Mouse (Mus musculus): ENCODE data around the gene Agl. TPM values are rescaled to one million over a fixed set of nuclear protein-coding genes. Genes with fewer than 3 reads are reported as not detected.
A peak's percentile ranks its signal among the peaks of the same experiment; 100 is the strongest.

The Agl gene
- 17.6 and 18.3 TPM in 2 replicates for polyA plus RNA-seq (2015; fragmentation: Nextera tagmentation; extraction: Ambion mirVana)

DNA sequence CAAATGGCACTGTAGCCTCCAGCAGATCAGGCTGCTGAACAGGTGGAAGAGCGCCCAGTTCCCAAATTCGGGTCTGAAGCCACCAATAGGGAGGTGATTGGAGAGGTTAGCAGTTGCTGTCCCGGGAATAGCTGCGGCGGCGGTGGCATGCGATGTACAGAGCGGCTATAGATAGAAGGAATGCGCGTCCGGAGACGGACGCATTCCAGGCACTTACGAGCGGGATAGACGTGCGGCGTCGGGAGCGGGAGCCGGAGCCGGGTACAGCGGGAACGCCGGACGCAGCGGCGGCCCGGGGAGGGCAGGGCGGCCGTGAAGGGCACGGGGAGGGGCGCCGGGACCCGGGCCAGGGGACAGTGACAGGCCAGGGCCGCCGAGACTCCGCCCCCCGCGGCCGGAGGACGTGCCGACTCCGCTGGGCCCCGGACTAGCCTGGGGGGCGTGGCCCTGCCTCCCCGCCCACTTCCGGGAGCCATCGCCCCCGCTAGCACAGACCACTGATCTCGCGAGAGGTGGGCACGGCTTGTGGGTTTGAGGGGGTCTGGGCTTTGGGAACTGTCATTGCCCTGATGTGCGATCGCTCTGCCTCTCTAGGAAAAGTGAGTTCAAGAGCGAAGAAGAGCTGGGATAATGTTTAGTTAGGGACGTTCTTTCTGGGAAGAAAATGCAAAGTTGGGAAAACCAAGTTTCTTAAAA, at the start of gene Agl:
Gene Agl (minus strand): TSS at position 356 of the 696 bp plus-strand sequence.
- H3K36me3 ChIP-seq (ENCODE audit: control insufficient read depth, insufficient read depth, low read length) = no peaks in the 10 kb centered on the region
- H3K4me1 ChIP-seq (replicated peaks; ENCODE audit: control insufficient read depth, insufficient read depth, low read length) = peaks cover 7% of the 10 kb centered on the region; the same call in 1 of the 2 replicates
- no peaks in the 10 kb centered on the region for H3K9me3 ChIP-seq (ENCODE audit: control insufficient read depth, low read length)
- H3K4me3 ChIP-seq (ENCODE audit: low read length) = peak within 1 kb of the TSS; percentile 63
- H3K9ac ChIP-seq (ENCODE audit: low read length) = peak within 1 kb of the TSS; percentile 78
- peak within 1 kb of the TSS; percentile 61 for H3K4me2 ChIP-seq (ENCODE audit: low read depth, low read length)
- H3K27ac ChIP-seq (ENCODE audit: low read length) = peak within 1 kb of the TSS; percentile 95
- no peaks in the 10 kb centered on the region for H3K27me3 ChIP-seq (ENCODE audit: control insufficient read depth, insufficient read depth, low read depth, low read length)
- WGBS = under 1% methylated on average over 52 of the region's 57 CpGs
- peak; percentile 99 for ATAC-seq (ENCODE audit: low read depth)

DNA sequence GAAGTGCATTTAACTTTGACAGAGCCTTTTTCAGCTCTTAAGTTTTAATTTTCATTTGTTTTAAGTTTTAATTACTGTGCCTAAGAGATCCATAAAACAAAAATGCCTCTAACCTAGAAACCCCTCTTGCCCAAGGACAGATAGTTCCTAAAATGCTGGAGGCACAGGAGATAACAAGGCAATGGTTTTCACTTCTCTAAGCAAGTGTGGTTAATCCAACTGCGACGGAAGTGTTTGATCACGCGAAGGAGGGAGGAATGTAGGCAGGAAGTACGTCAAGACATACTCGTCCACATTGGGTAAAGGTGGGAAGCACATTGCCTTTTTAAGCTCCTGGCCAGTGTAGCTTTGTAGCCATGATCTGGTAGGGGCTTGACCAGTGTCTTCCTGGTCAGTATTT, 49.6 kb upstream of the Agl start:
- Histone ChIP-seq H3K27ac (ENCODE audit: low read length) (no peak overlapping the region), H3K4me1 (replicated peaks; ENCODE audit: control insufficient read depth, insufficient read depth, low read length) (peaks cover 5% of the 10 kb centered on the region), H3K27me3 (ENCODE audit: control insufficient read depth, insufficient read depth, low read depth, low read length) (no peaks in the 10 kb centered on the region), H3K36me3 (ENCODE audit: control insufficient read depth, insufficient read depth, low read length) (no peaks in the 10 kb centered on the region), H3K9ac (ENCODE audit: low read length) (no peak overlapping the region), H3K4me2 (ENCODE audit: low read depth, low read length) (no peak overlapping the region), H3K9me3 (ENCODE audit: control insufficient read depth, low read length) (no peaks in the 10 kb centered on the region), H3K4me3 (ENCODE audit: low read length) (no peak overlapping the region)
- no peak for ATAC-seq (ENCODE audit: low read depth)
- 67% methylated on average over 6 of the region's 6 CpGs for WGBS

DNA sequence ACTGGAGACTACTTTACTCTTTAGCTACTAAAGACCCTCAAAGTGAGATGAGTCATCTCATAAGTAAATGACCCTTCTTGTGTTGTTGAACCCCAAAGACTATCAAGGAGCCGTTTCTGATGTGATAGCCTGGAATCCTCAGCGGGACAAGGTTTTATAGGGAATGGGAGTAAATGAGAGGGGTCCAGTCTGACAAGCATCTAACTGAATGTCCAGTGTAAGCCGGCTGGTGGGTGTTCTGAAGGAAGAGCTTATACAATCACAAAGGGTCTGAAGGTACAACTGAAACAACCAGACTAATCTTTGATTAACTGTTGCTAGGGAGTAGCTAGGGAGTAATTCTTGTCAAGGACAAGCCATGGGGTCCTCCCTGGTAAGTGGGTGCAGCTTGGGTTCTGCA, 44.5 kb upstream of the Agl start:
- H3K36me3 ChIP-seq (ENCODE audit: control insufficient read depth, insufficient read depth, low read length) = no peaks in the 10 kb centered on the region
- no peaks in the 10 kb centered on the region for H3K9me3 ChIP-seq (ENCODE audit: control insufficient read depth, low read length)
- no peaks in the 10 kb centered on the region for H3K4me1 ChIP-seq (replicated peaks; ENCODE audit: control insufficient read depth, insufficient read depth, low read length)
- 78% methylated on average over 3 of the region's 3 CpGs for WGBS
- H3K27me3 ChIP-seq (ENCODE audit: control insufficient read depth, insufficient read depth, low read depth, low read length) = no peaks in the 10 kb centered on the region
- ATAC-seq (ENCODE audit: low read depth) = no peak
- H3K4me3 ChIP-seq (ENCODE audit: low read length) = no peak overlapping the region
- no peak overlapping the region for H3K27ac ChIP-seq (ENCODE audit: low read length)
- H3K9ac ChIP-seq (ENCODE audit: low read length) = no peak overlapping the region
- H3K4me2 ChIP-seq (ENCODE audit: low read depth, low read length) = no peak overlapping the region

DNA sequence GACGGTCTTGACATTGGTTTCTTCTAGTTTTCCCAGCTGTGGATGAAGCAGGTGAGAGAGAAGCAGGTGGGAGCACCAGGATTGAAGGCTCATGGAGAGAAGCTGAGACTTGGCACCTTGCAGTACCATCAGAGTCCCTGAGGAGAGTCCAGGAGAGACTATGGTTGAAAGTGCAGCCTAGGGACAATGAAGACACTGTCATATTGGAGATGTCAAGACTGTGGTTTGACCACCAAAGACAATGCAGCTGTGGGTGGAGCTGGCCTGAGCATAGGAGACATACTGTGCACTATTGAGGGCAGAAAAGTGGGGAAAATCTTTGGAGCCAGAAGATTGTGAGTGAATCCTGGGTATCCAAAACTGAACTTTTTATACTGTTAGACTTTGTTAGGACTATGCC, 42.4 kb upstream of the Agl start:
- Histone ChIP-seq H3K9me3 (ENCODE audit: control insufficient read depth, low read length) (no peaks in the 10 kb centered on the region), H3K4me1 (replicated peaks; ENCODE audit: control insufficient read depth, insufficient read depth, low read length) (no peaks in the 10 kb centered on the region), H3K9ac (ENCODE audit: low read length) (no peak overlapping the region), H3K27me3 (ENCODE audit: control insufficient read depth, insufficient read depth, low read depth, low read length) (no peaks in the 10 kb centered on the region), H3K4me2 (ENCODE audit: low read depth, low read length) (no peak overlapping the region), H3K27ac (ENCODE audit: low read length) (no peak overlapping the region), H3K4me3 (ENCODE audit: low read length) (no peak overlapping the region), H3K36me3 (ENCODE audit: control insufficient read depth, insufficient read depth, low read length) (no peaks in the 10 kb centered on the region)
- no peak for ATAC-seq (ENCODE audit: low read depth)
- 75% methylated on average over 1 of the region's 1 CpGs for WGBS

DNA sequence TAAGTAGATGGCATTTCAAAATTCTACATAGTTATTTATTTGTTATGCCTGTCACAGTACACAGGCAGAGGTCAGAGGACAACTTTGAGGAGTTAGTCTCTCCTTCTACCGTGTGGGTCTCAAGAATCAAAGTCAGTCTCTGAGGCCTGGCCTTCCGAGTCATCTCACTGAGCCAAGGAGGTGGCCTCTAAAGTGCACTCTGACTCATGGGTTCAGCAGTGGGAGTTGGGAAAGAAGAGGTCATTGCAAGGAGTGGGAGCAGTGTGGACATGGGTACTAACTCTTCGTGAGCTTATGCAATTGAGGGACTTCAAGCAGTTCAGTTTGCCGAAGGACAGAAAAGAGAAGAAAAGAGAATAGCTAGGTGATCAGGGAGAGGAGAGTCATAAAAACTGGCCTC, 41.0 kb upstream of the Agl start:
- Histone ChIP-seq H3K27ac (ENCODE audit: low read length) (no peak overlapping the region), H3K9me3 (ENCODE audit: control insufficient read depth, low read length) (no peaks in the 10 kb centered on the region), H3K4me3 (ENCODE audit: low read length) (no peak overlapping the region), H3K4me1 (replicated peaks; ENCODE audit: control insufficient read depth, insufficient read depth, low read length) (no peaks in the 10 kb centered on the region), H3K9ac (ENCODE audit: low read length) (no peak overlapping the region), H3K4me2 (ENCODE audit: low read depth, low read length) (no peak overlapping the region), H3K36me3 (ENCODE audit: control insufficient read depth, insufficient read depth, low read length) (no peaks in the 10 kb centered on the region), H3K27me3 (ENCODE audit: control insufficient read depth, insufficient read depth, low read depth, low read length) (no peaks in the 10 kb centered on the region)
- ATAC-seq (ENCODE audit: low read depth) = no peak
- WGBS = 71% methylated on average over 4 of the region's 4 CpGs

DNA sequence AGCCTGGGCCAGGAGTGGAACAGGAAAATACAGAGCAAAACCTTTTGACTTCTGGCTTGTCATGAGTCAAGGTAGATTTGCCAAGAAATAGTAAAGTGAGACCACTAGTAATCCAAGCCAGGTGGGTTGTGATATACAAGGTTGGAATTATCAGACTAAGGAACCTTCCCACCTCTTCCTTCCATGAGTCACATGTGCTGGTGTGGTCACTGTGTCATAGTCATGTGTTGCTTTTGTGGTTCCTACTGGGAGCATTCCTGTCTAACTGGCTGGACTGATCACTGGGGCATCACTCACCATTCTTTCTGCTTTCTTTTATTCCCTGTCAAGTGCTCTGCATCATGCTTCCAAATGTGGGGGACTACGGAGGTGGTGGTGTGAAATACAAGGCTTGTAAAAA, 40.1 kb upstream of the Agl start:
- Histone ChIP-seq H3K4me1 (replicated peaks; ENCODE audit: control insufficient read depth, insufficient read depth, low read length) (no peaks in the 10 kb centered on the region), H3K9me3 (ENCODE audit: control insufficient read depth, low read length) (no peaks in the 10 kb centered on the region), H3K36me3 (ENCODE audit: control insufficient read depth, insufficient read depth, low read length) (no peaks in the 10 kb centered on the region), H3K27ac (ENCODE audit: low read length) (no peak overlapping the region), H3K4me2 (ENCODE audit: low read depth, low read length) (no peak overlapping the region), H3K27me3 (ENCODE audit: control insufficient read depth, insufficient read depth, low read depth, low read length) (no peaks in the 10 kb centered on the region), H3K9ac (ENCODE audit: low read length) (no peak overlapping the region), H3K4me3 (ENCODE audit: low read length) (no peak overlapping the region)
- ATAC-seq (ENCODE audit: low read depth) = no peak
- WGBS = 74% methylated on average over 1 of the region's 1 CpGs

DNA sequence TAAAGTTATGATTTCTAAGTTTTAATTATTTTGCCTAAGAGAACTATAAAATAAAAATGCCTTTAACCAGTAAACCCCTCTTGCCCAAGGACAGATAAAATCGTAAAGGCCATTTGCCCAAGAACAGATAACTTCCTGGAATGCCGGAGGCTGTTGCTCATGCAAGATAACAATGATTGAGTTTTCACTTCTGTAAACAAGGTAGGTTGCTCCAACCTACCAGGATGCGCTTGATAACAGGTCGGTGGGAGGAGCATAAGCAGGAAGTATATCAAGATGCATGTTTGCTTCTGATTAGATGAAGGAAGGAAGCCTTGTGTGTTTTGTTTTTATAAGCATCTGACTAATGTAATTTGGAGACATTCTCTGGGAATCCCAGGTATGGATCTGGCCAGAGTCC, 38.1 kb upstream of the Agl start:
- 39% methylated on average over 4 of the region's 4 CpGs for WGBS
- H3K9me3 ChIP-seq (ENCODE audit: control insufficient read depth, low read length) = no peaks in the 10 kb centered on the region
- ATAC-seq (ENCODE audit: low read depth) = no peak

DNA sequence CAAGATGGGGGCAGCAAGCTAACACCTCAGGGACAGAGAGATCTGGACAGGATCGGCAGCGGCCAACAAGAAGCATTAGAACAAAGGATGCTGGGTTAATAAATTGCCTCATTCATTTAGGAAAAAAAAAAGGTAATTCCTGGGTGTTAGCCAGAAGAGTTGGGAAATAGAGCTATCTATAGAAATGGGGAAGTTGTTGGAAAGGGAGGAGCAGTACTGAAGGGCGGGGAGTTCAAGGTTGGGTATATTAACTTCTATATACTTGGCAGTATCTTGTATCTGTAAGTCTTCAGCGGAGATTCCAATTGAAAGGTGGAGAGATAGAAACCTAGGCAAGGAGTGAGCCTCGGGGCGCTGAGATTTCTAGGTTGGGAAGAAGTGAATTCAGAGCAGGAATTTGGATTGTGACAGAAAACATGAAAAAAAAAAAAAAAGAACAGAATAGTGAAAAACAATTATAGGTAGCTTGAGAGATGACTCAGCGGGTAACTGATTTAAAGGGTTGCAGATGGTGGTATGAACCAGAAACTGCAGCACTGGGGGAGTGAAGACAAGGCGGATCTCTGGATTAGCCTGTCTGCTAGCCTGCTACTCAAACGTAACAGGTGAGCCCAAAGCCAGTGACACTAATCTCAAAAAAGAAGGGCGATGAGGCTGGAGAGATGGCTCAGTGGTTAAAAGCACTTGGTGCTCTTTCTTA, 37.1 kb upstream of the Agl start:
- no peaks in the 10 kb centered on the region for H3K9me3 ChIP-seq (ENCODE audit: control insufficient read depth, low read length)
- no peak for ATAC-seq (ENCODE audit: low read depth)
- no peaks in the 10 kb centered on the region for H3K27me3 ChIP-seq (ENCODE audit: control insufficient read depth, insufficient read depth, low read depth, low read length)
- H3K27ac ChIP-seq (ENCODE audit: low read length) = no peak overlapping the region
- no peak overlapping the region for H3K9ac ChIP-seq (ENCODE audit: low read length)
- no peak overlapping the region for H3K4me2 ChIP-seq (ENCODE audit: low read depth, low read length)
- H3K4me3 ChIP-seq (ENCODE audit: low read length) = no peak overlapping the region
- H3K36me3 ChIP-seq (ENCODE audit: control insufficient read depth, insufficient read depth, low read length) = no peaks in the 10 kb centered on the region
- H3K4me1 ChIP-seq (replicated peaks; ENCODE audit: control insufficient read depth, insufficient read depth, low read length) = no peaks in the 10 kb centered on the region
- 80% methylated on average over 10 of the region's 10 CpGs for WGBS

More for the DNA sequence above, 38.1 kb upstream of the Agl start:
- no peak overlapping the region for H3K4me2 ChIP-seq (ENCODE audit: low read depth, low read length)
- no peaks in the 10 kb centered on the region for H3K36me3 ChIP-seq (ENCODE audit: control insufficient read depth, insufficient read depth, low read length)
- H3K4me3 ChIP-seq (ENCODE audit: low read length) = no peak overlapping the region
- no peak overlapping the region for H3K27ac ChIP-seq (ENCODE audit: low read length)
- no peaks in the 10 kb centered on the region for H3K4me1 ChIP-seq (replicated peaks; ENCODE audit: control insufficient read depth, insufficient read depth, low read length)
- H3K9ac ChIP-seq (ENCODE audit: low read length) = no peak overlapping the region
- no peaks in the 10 kb centered on the region for H3K27me3 ChIP-seq (ENCODE audit: control insufficient read depth, insufficient read depth, low read depth, low read length)

DNA sequence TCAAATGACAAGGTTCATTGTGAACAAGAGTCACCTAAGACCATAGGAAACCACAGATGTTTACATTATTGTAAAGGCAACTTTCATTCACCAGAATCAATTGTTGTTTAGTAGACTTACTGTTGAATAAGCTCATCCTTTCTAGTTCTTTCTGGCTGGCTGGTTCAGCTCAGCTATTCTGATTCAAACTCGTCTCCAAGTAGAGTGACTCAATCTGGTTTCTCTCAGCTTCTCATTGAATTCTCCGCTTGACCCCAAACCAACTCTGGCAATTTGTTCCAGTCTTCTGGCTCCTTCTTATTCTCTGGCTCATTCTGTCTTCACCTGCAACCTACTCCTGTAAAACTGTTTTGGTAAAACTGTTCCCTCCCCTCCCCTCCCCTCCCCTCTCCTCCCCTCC, 33.3 kb upstream of the Agl start:
- H3K27ac ChIP-seq (ENCODE audit: low read length) = no peak overlapping the region
- WGBS = 71% methylated on average over 2 of the region's 2 CpGs
- H3K9me3 ChIP-seq (ENCODE audit: control insufficient read depth, low read length) = no peaks in the 10 kb centered on the region
- H3K36me3 ChIP-seq (ENCODE audit: control insufficient read depth, insufficient read depth, low read length) = no peaks in the 10 kb centered on the region
- ATAC-seq (ENCODE audit: low read depth) = no peak
- no peak overlapping the region for H3K4me3 ChIP-seq (ENCODE audit: low read length)
- H3K9ac ChIP-seq (ENCODE audit: low read length) = no peak overlapping the region
- no peak overlapping the region for H3K4me2 ChIP-seq (ENCODE audit: low read depth, low read length)
- H3K4me1 ChIP-seq (replicated peaks; ENCODE audit: control insufficient read depth, insufficient read depth, low read length) = no peaks in the 10 kb centered on the region
- H3K27me3 ChIP-seq (ENCODE audit: control insufficient read depth, insufficient read depth, low read depth, low read length) = no peaks in the 10 kb centered on the region; the same call in 1 of the 2 replicates

Data from lung, embryonic 16.5 days (tissue).